Mouse (Mus musculus): ENCODE data around the gene Smg5. TPM values are rescaled to one million over a fixed set of nuclear protein-coding genes. Genes with fewer than 3 reads are reported as not detected.
"Not testable (repeated sequence)": the region's sequence is repeated elsewhere in the genome, so short reads cannot be mapped to it uniquely, and the experiment has no call there.

The Smg5 gene
- polyA plus RNA-seq, 1 experiment from 2014 or later, result 44.9 TPM

GRCm38 (mm10) chr3:88361096-88361495 is 25.0 kb downstream of the Smg5 start:
- H3K36me3 ChIP-seq (ENCODE audit: control insufficient read depth, insufficient read depth, low read length), result peaks cover 34% of the 10 kb centered on the region
- DNase-seq (ENCODE audit: low spot score) (no peak), ATAC-seq (ENCODE audit: insufficient number of reproducible peaks, low FRiP score, low TSS enrichment, low read depth) (no peak)
- H3K4me3 ChIP-seq (ENCODE audit: low read depth, low read length), result no peak overlapping the region
- H3K9me3 ChIP-seq (ENCODE audit: control insufficient read depth, low read length), result no peaks in the 10 kb centered on the region
- no peak overlapping the region for H3K27ac ChIP-seq (replicated peaks; ENCODE audit: low read depth, low read length)
- no peak overlapping the region for H3K4me2 ChIP-seq (ENCODE audit: low read depth, severe bottlenecking)
- H3K27me3 ChIP-seq (ENCODE audit: control insufficient read depth, insufficient read depth, low read length), result peaks cover 14% of the 10 kb centered on the region
- H3K9ac ChIP-seq (ENCODE audit: low read length), result no peak overlapping the region
- H3K4me1 ChIP-seq (ENCODE audit: control insufficient read depth, insufficient read depth, low read length), result peaks cover 5% of the 10 kb centered on the region; the same call in 1 of the 2 replicates
- WGBS, result 80% methylated on average over 6 of the region's 6 CpGs

- ATAC-seq (ENCODE audit: insufficient number of reproducible peaks, low FRiP score, low TSS enrichment, low read depth) (no peak), DNase-seq (ENCODE audit: low spot score) (no peak)
- H3K4me3 ChIP-seq (ENCODE audit: low read depth, low read length), result no peak overlapping the region
- H3K9ac ChIP-seq (ENCODE audit: low read length), result no peak overlapping the region
- 81% methylated on average over 2 of the region's 2 CpGs for WGBS
- H3K27me3 ChIP-seq (ENCODE audit: control insufficient read depth, insufficient read depth, low read length), result peaks cover 16% of the 10 kb centered on the region
- H3K4me1 ChIP-seq (ENCODE audit: control insufficient read depth, insufficient read depth, low read length), result peaks cover 5% of the 10 kb centered on the region; the same call in 1 of the 2 replicates
- H3K4me2 ChIP-seq (ENCODE audit: low read depth, severe bottlenecking), result no peak overlapping the region
- peaks cover 33% of the 10 kb centered on the region for H3K36me3 ChIP-seq (ENCODE audit: control insufficient read depth, insufficient read depth, low read length)
- no peak overlapping the region for H3K27ac ChIP-seq (replicated peaks; ENCODE audit: low read depth, low read length)
- H3K9me3 ChIP-seq (ENCODE audit: control insufficient read depth, low read length), result no peaks in the 10 kb centered on the region
Observed at GRCm38 (mm10) chr3:88361612-88362313, 25.7 kb downstream of the Smg5 start.

DNA sequence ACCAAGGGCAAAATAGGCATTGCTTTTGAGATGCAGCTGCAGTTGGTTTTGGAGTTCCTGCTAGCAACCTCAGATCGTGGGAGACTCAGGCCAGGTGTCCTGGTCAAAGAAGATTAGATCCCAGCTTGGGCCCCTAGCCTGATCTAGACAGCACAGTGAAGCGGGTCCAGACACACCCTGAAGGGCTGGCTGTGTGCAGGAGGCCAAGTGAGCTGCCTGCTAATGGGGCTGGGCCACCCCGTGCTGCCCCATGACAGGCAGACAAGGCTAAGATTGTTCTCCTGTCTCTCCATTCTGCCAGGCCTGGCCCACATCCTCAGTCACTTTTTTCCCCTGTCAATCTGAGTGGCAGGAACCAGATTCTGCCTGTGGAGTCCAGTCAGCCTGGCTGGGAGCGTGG is 27.6 kb downstream of the Smg5 start:
- peaks cover 16% of the 10 kb centered on the region for H3K27me3 ChIP-seq (ENCODE audit: control insufficient read depth, insufficient read depth, low read length)
- H3K27ac ChIP-seq (replicated peaks; ENCODE audit: low read depth, low read length), result 0 out of 2 replicates have a peak overlapping the region, but pooled peaks have one; percentile 12
- no peak overlapping the region for H3K4me3 ChIP-seq (ENCODE audit: low read depth, low read length)
- H3K36me3 ChIP-seq (ENCODE audit: control insufficient read depth, insufficient read depth, low read length), result peaks cover 20% of the 10 kb centered on the region
- no peaks in the 10 kb centered on the region for H3K9me3 ChIP-seq (ENCODE audit: control insufficient read depth, low read length)
- DNase-seq (ENCODE audit: low spot score) (no peak), ATAC-seq (ENCODE audit: insufficient number of reproducible peaks, low FRiP score, low TSS enrichment, low read depth) (no peak)
- WGBS, result 58% methylated on average over 4 of the region's 4 CpGs
- H3K4me2 ChIP-seq (ENCODE audit: low read depth, severe bottlenecking), result no peak overlapping the region
- H3K4me1 ChIP-seq (ENCODE audit: control insufficient read depth, insufficient read depth, low read length), result peaks cover 5% of the 10 kb centered on the region; the same call in 1 of the 2 replicates
- H3K9ac ChIP-seq (ENCODE audit: low read length), result no peak overlapping the region

DNA sequence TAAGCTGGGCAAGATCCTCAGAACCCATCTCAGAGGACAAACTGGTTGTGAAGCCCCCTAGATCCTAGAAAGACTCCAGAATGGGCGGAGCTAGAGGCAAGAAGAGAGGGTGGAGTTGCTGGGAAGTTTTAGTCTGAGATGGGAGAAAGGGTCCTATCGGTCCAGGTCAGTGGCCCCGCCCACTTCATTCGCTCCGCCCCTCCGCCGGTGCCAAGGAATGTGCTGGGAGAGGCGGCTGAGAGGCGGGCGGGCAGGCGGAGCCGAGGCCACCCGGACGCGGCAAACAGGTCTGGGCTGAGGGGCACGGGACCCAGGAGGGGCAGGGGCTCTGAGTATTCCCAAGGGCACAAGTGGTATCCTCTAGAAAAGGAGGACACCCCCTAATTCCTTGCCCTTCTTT is 28.3 kb downstream of the Smg5 start, which contains the start of gene Paqr6:
Paqr6 (plus strand) TSS at position 248 of the 400 bp plus-strand sequence.
- Histone ChIP-seq H3K4me1 (ENCODE audit: control insufficient read depth, insufficient read depth, low read length) (peaks cover 5% of the 10 kb centered on the region; the same call in 1 of the 2 replicates), H3K36me3 (ENCODE audit: control insufficient read depth, insufficient read depth, low read length) (peaks cover 15% of the 10 kb centered on the region), H3K4me3 (ENCODE audit: low read depth, low read length) (0 out of 2 replicates have a peak within 1 kb of the TSS, but pooled peaks have one; percentile 3), H3K27ac (replicated peaks; ENCODE audit: low read depth, low read length) (0 out of 2 replicates have a peak within 1 kb of the TSS, but pooled peaks have one; percentile 12), H3K9ac (ENCODE audit: low read length) (no peak within 1 kb of the TSS), H3K4me2 (ENCODE audit: low read depth, severe bottlenecking) (peak within 1 kb of the TSS; percentile 15; the same call in 1 of the 2 replicates), H3K9me3 (ENCODE audit: control insufficient read depth, low read length) (no peaks in the 10 kb centered on the region), H3K27me3 (ENCODE audit: control insufficient read depth, insufficient read depth, low read length) (peaks cover 16% of the 10 kb centered on the region)
- WGBS, result 1% methylated on average over 16 of the region's 16 CpGs
- ATAC-seq (ENCODE audit: insufficient number of reproducible peaks, low FRiP score, low TSS enrichment, low read depth) (no peak), DNase-seq (ENCODE audit: low spot score) (peak; percentile 72)

DNA sequence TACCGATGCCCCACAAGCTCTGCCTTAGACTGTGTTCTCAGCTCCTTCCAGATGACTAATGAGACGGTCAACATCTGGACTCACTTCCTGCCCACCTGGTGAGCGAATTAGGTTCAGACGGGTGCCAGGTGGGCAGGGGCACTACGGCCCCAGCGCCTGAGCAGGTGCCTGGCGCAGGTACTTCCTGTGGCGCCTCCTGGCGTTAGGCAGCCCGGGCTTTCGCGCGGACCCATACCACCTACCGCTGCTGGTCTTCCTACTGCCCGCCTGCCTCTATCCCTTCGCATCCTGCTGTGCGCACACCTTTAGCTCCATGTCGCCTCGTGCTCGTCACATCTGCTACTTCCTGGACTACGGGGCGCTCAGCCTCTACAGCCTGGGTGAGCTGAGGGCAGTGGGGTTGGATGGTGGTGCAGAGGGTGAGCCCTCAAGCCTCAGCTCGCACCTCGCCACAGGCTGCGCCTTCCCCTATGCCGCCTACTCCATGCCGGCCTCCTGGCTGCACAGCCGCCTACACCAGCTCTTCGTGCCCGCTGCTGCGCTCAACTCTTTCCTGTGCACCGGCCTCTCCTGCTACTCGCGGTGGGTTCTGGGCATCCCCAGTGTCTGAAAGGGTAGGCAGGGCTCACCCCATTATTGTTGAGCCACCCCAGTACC is 29.8 kb downstream of the Smg5 start:
- Histone ChIP-seq H3K9me3 (ENCODE audit: control insufficient read depth, low read length) (no peaks in the 10 kb centered on the region), H3K4me3 (ENCODE audit: low read depth, low read length) (no peak overlapping the region), H3K4me2 (ENCODE audit: low read depth, severe bottlenecking) (no peak overlapping the region), H3K36me3 (ENCODE audit: control insufficient read depth, insufficient read depth, low read length) (peaks cover 5% of the 10 kb centered on the region), H3K9ac (ENCODE audit: low read length) (no peak overlapping the region), H3K27ac (replicated peaks; ENCODE audit: low read depth, low read length) (no peak overlapping the region), H3K4me1 (ENCODE audit: control insufficient read depth, insufficient read depth, low read length) (peaks cover 5% of the 10 kb centered on the region; the same call in 1 of the 2 replicates), H3K27me3 (ENCODE audit: control insufficient read depth, insufficient read depth, low read length) (peaks cover 16% of the 10 kb centered on the region)
- DNase-seq (ENCODE audit: low spot score) (peak; percentile 29), ATAC-seq (ENCODE audit: insufficient number of reproducible peaks, low FRiP score, low TSS enrichment, low read depth) (no peak)
- WGBS, result 30% methylated on average over 34 of the region's 34 CpGs

GRCm38 (mm10) chr3:88366830-88367428 is 30.9 kb downstream of the Smg5 start:
- ATAC-seq (ENCODE audit: insufficient number of reproducible peaks, low FRiP score, low TSS enrichment, low read depth), result peak; percentile 62; the same call in 1 of the 2 replicates
- not testable (repeated sequence) for H3K9me3 ChIP-seq (ENCODE audit: control insufficient read depth, low read length); H3K9ac ChIP-seq (ENCODE audit: low read length); H3K36me3 ChIP-seq (ENCODE audit: control insufficient read depth, insufficient read depth, low read length); H3K4me3 ChIP-seq (ENCODE audit: low read depth, low read length); H3K4me1 ChIP-seq (ENCODE audit: control insufficient read depth, insufficient read depth, low read length); H3K27ac ChIP-seq (replicated peaks; ENCODE audit: low read depth, low read length)
- peaks cover 16% of the 10 kb centered on the region for H3K27me3 ChIP-seq (ENCODE audit: control insufficient read depth, insufficient read depth, low read length)
- WGBS, result 4% methylated on average over 14 of the region's 22 CpGs
- H3K4me2 ChIP-seq (ENCODE audit: low read depth, severe bottlenecking), result 0 out of 2 replicates have a peak overlapping the region, but pooled peaks have one; percentile 10
- peak; percentile 45 for DNase-seq (ENCODE audit: low spot score)

- not testable (repeated sequence) for DNase-seq (ENCODE audit: low spot score); H3K27ac ChIP-seq (replicated peaks; ENCODE audit: low read depth, low read length); H3K4me2 ChIP-seq (ENCODE audit: low read depth, severe bottlenecking); H3K9ac ChIP-seq (ENCODE audit: low read length); H3K4me1 ChIP-seq (ENCODE audit: control insufficient read depth, insufficient read depth, low read length); ATAC-seq (ENCODE audit: insufficient number of reproducible peaks, low FRiP score, low TSS enrichment, low read depth); H3K9me3 ChIP-seq (ENCODE audit: control insufficient read depth, low read length); H3K36me3 ChIP-seq (ENCODE audit: control insufficient read depth, insufficient read depth, low read length); H3K4me3 ChIP-seq (ENCODE audit: low read depth, low read length)
- H3K27me3 ChIP-seq (ENCODE audit: control insufficient read depth, insufficient read depth, low read length), result peaks cover 16% of the 10 kb centered on the region
- WGBS, result 55% methylated on average over 3 of the region's 7 CpGs
Observed at GRCm38 (mm10) chr3:88367517-88367916, 31.5 kb downstream of the Smg5 start.

GRCm38 (mm10) chr3:88368511-88368910 is 32.5 kb downstream of the Smg5 start:
- not testable (repeated sequence) for H3K27ac ChIP-seq (replicated peaks; ENCODE audit: low read depth, low read length); H3K9ac ChIP-seq (ENCODE audit: low read length); H3K4me3 ChIP-seq (ENCODE audit: low read depth, low read length); H3K36me3 ChIP-seq (ENCODE audit: control insufficient read depth, insufficient read depth, low read length); H3K9me3 ChIP-seq (ENCODE audit: control insufficient read depth, low read length); ATAC-seq (ENCODE audit: insufficient number of reproducible peaks, low FRiP score, low TSS enrichment, low read depth); H3K4me1 ChIP-seq (ENCODE audit: control insufficient read depth, insufficient read depth, low read length); H3K4me2 ChIP-seq (ENCODE audit: low read depth, severe bottlenecking); DNase-seq (ENCODE audit: low spot score)
- peaks cover 16% of the 10 kb centered on the region for H3K27me3 ChIP-seq (ENCODE audit: control insufficient read depth, insufficient read depth, low read length)
- 87% methylated on average over 7 of the region's 7 CpGs for WGBS
